Comparison of ENCODE assay signal across 32 mouse cellular contexts in genomic region chr5:139561363-139562001, GRCm38 (mm10). TPM values are rescaled to one million over a fixed set of nuclear protein-coding genes. Genes with fewer than 3 reads are reported as not detected.
DNase-seq lines count a peak whose midpoint lies in the region; ATAC-seq and TF ChIP-seq lines count a peak whose summit lies in the region.
"Had no signal": no experiment of that assay in that cellular context is flagged by ENCODE, and none has a peak within 500 bp of the region (broad histone marks: within the 10 kb centered on the region; RNA-seq: fewer than 3 reads in every experiment).

No protein-coding gene starts in this region.

- H3K4me3 ChIP-seq in midbrain, embryonic 14.5 days (replicated peaks; ENCODE audit: low read depth, low read length), result no peak overlapping the region
- H3K4me3 ChIP-seq in midbrain, postnatal 0 days (ENCODE audit: low read depth, low read length), result no peak overlapping the region
- H3K4me3 ChIP-seq in hindbrain, embryonic 13.5 days, result no peak overlapping the region
- H3K4me3 ChIP-seq: embryonic facial prominence, embryonic 12.5 days; embryonic facial prominence, embryonic 15.5 days; gastrocnemius, adult 2 months; hindbrain, embryonic 12.5 days; intestine, embryonic 15.5 days had no signal

- no peak overlapping the region for H3K9ac ChIP-seq in midbrain, embryonic 14.5 days (replicated peaks; ENCODE audit: low read length)
- no peak overlapping the region for H3K9ac ChIP-seq in midbrain, postnatal 0 days (replicated peaks; ENCODE audit: low read length, poor library complexity, severe bottlenecking)
- H3K9ac ChIP-seq in hindbrain, embryonic 13.5 days, result no peak overlapping the region
- H3K9ac ChIP-seq: embryonic facial prominence, embryonic 12.5 days; embryonic facial prominence, embryonic 15.5 days; forebrain, postnatal 0 days; hindbrain, embryonic 12.5 days; intestine, embryonic 15.5 days had no signal

- 64% methylated on average over 4 of the region's 4 CpGs for WGBS in midbrain, embryonic 14.5 days
- 66% methylated on average over 4 of the region's 4 CpGs for WGBS in midbrain, postnatal 0 days
- 75% methylated on average over 4 of the region's 4 CpGs for WGBS in hindbrain, embryonic 13.5 days

- no peak overlapping the region for H3K27ac ChIP-seq in midbrain, embryonic 14.5 days (replicated peaks; ENCODE audit: low read depth, low read length)
- no peak overlapping the region for H3K27ac ChIP-seq in midbrain, postnatal 0 days (ENCODE audit: low read depth, low read length)
- H3K27ac ChIP-seq in hindbrain, embryonic 13.5 days, result no peak overlapping the region
- H3K27ac ChIP-seq: embryonic facial prominence, embryonic 12.5 days; embryonic facial prominence, embryonic 15.5 days; gastrocnemius, adult 2 months; hindbrain, embryonic 12.5 days; intestine, embryonic 15.5 days had no signal

- peaks cover 29% of the 10 kb centered on the region for H3K4me1 ChIP-seq in midbrain, embryonic 14.5 days (ENCODE audit: control insufficient read depth, insufficient read depth, low read length)
- H3K4me1 ChIP-seq in midbrain, postnatal 0 days (ENCODE audit: insufficient read depth, low read length), result peaks cover 4% of the 10 kb centered on the region; the same call in 1 of the 2 replicates
- H3K4me1 ChIP-seq in hindbrain, embryonic 13.5 days (replicated peaks), result peaks cover 47% of the 10 kb centered on the region

- no peak for ATAC-seq in cerebellum, adult (ENCODE audit: insufficient number of reproducible peaks, low FRiP score, low TSS enrichment)
- no peak for ATAC-seq in midbrain, embryonic 14.5 days (ENCODE audit: low FRiP score, low TSS enrichment)
- ATAC-seq in midbrain, postnatal 0 days (ENCODE audit: low FRiP score), result no peak
- no peak for ATAC-seq in hindbrain, embryonic 13.5 days (ENCODE audit: low FRiP score)
- ATAC-seq: activated CD4-positive, CD25-positive, alpha-beta regulatory T cell, adult 4 months; CD4-positive, CD25-positive, alpha-beta regulatory T cell, adult 4 months; forebrain, embryonic 14.5 days; forebrain, postnatal 0 days; hindbrain, embryonic 16.5 days; intestine, embryonic 15.5 days had no signal

- no peak overlapping the region for H3K4me2 ChIP-seq in midbrain, embryonic 14.5 days (ENCODE audit: low read length)
- H3K4me2 ChIP-seq in midbrain, postnatal 0 days (ENCODE audit: low read depth, low read length, poor library complexity, severe bottlenecking), result no peak overlapping the region
- H3K4me2 ChIP-seq in hindbrain, embryonic 13.5 days, result no peak overlapping the region
- H3K4me2 ChIP-seq: embryonic facial prominence, embryonic 12.5 days; embryonic facial prominence, embryonic 15.5 days; heart, embryonic 11.5 days; hindbrain, embryonic 12.5 days; intestine, embryonic 15.5 days had no signal

- DNase-seq in cerebellum, adult 9-10 months, result peak; percentile 65
- DNase-seq in midbrain, embryonic 14.5 days, result peak; percentile 19
- no peak for DNase-seq in midbrain, postnatal 0 days (ENCODE audit: low spot score)
- DNase-seq in cerebellum, postnatal 14 days, result peak; percentile 43 to 66
- DNase-seq: adrenal gland, adult 8-10 months; adrenal gland, postnatal 25 days; forebrain, postnatal 0 days; gastrocnemius, adult 2 months; gastrocnemius, postnatal 14 days; heart, adult 11 months; kidney, adult 11 months; kidney, adult 8-10 months had no signal

- no peaks in the 10 kb centered on the region for H3K36me3 ChIP-seq in midbrain, embryonic 14.5 days (ENCODE audit: control insufficient read depth, insufficient read depth, low read length)
- no peaks in the 10 kb centered on the region for H3K36me3 ChIP-seq in midbrain, postnatal 0 days (ENCODE audit: insufficient read depth, low read length)
- no peaks in the 10 kb centered on the region for H3K36me3 ChIP-seq in hindbrain, embryonic 13.5 days
- H3K36me3 ChIP-seq: embryonic facial prominence, embryonic 12.5 days; embryonic facial prominence, embryonic 15.5 days; hindbrain, embryonic 12.5 days; intestine, embryonic 15.5 days had no signal

- H3K9me3 ChIP-seq in midbrain, embryonic 14.5 days (ENCODE audit: control insufficient read depth, low read length), result no peaks in the 10 kb centered on the region
- no peaks in the 10 kb centered on the region for H3K9me3 ChIP-seq in midbrain, postnatal 0 days (ENCODE audit: low read length)
- H3K9me3 ChIP-seq in hindbrain, embryonic 13.5 days, result no peaks in the 10 kb centered on the region
- H3K9me3 ChIP-seq: embryonic facial prominence, embryonic 12.5 days; embryonic facial prominence, embryonic 15.5 days; hindbrain, embryonic 12.5 days; intestine, embryonic 15.5 days had no signal

- TF ChIP-seq CTCF in midbrain, postnatal 0 days (IDR thresholded peaks at IDR 0.05), result no peak

- peaks cover 28% of the 10 kb centered on the region; the same call in 1 of the 2 replicates for H3K27me3 ChIP-seq in midbrain, embryonic 14.5 days (ENCODE audit: control insufficient read depth, insufficient read depth, low read length)
- H3K27me3 ChIP-seq in midbrain, postnatal 0 days (ENCODE audit: insufficient read depth, low read length), result peaks cover 28% of the 10 kb centered on the region
- peaks cover 90% of the 10 kb centered on the region for H3K27me3 ChIP-seq in hindbrain, embryonic 13.5 days

RNA-seq across cellular contexts. Expression of gene Uncx, which starts 18.2 kb away (rescaled TPM):
- 39.6 and 44.0 TPM in 2 replicates for polyA plus RNA-seq in midbrain, embryonic 14.5 days (2014; fragmentation: Nextera tagmentation; extraction: Ambion mirVana)
- 21.2 and 24.3 TPM in 2 replicates for total RNA-seq in midbrain, postnatal 0 days (2014; rRNA removed)
- 15.5 and 20.0 TPM in 2 replicates for polyA plus RNA-seq in midbrain, postnatal 0 days (2015; fragmentation: Nextera tagmentation; extraction: Ambion mirVana)
- 48.8 and 60.7 TPM in 2 replicates for polyA plus RNA-seq in hindbrain, embryonic 13.5 days (2015; fragmentation: Nextera tagmentation; extraction: Ambion mirVana)
- total RNA-seq: adrenal gland, adult 8-10 months; adrenal gland, postnatal 25 days; common myeloid progenitor, adult 5-6 weeks; gastrocnemius, adult 2 months; gastrocnemius, postnatal 14 days; gastrocnemius, postnatal 4 days; heart, adult 8-10 months; heart, postnatal 25 days; hematopoietic stem cell, adult 5-6 weeks; MEL had no signal
- polyA plus RNA-seq: activated CD4-positive, CD25-positive, alpha-beta regulatory T cell, adult 4 months; C2C12; CD4-positive, CD25-positive, alpha-beta regulatory T cell, adult 4 months; heart, embryonic 14.5 days; heart, postnatal 0 days; intestine, embryonic 15.5 days had no signal
